Mouse (Mus musculus) G1E (cell line): ENCODE measurements around the gene Maneal.

Source experiments
- CTCF ChIP-seq: IDR thresholded peaks from 2 replicates; pipeline ENCODE4 v1.5.1; 2012; ENCODE audit warnings: low read depth, low read length, inconsistent platforms, mixed read lengths
- GATA1 ChIP-seq: IDR thresholded peaks from 2 replicates; pipeline ENCODE4 v1.6.1; 2012; ENCODE audit warnings: borderline replicate concordance, low read length, inconsistent platforms, mixed read lengths
- POLR2AphosphoS5 ChIP-seq: IDR thresholded peaks from 2 replicates; pipeline ENCODE4 v1.6.1; 2012; ENCODE audit warnings: low read depth, low read length, inconsistent platforms; ENCODE audit not compliant: insufficient replicate concordance
- TAL1 ChIP-seq: conservative IDR thresholded peaks from 2 replicates; pipeline ENCODE4 v1.6.1; 2012; ENCODE audit warnings: low read depth, low read length, inconsistent platforms, mixed read lengths

DNA sequence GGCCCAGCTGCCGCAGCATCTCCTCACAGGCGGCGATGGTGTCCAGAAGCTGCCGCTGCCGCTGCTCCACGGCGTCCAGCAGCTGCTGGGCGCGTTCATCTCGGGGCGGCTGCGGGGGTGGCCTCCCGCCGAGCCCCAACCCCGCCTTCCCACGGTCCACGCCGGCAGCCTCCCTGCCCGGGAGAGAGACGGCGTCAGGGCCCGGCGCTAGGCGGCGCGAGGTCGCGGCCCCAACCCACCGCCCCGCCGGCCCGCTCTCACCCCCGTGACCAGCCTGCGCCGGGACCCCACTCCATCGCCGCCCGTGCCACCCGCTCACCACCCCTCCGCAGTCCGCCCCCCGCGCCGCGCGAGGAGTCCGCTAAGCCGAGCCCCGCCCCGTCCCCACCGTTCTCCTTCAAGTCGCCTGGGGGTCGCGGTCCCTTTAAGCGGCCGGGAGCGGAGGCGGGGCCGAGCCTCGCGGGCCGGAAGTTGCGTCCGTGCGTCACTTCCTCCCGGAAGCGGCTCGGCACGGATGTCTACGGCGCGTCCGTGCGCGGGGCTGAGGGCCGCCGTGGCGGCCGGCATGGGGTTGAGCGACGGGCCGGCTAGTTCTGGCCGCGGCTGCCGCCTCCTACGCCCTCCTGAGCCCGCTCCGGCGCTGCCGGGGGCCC lies 11.6 kb downstream of the Maneal start, which contains the start of gene Yrdc:
- no peak for TF ChIP-seq CTCF
- no peak for TF ChIP-seq GATA1
- TF ChIP-seq TAL1: no peak
- TF ChIP-seq POLR2AphosphoS5: no peak
